Mouse (Mus musculus) limb, embryonic 14.5 days (tissue): Measurements from ENCODE around the gene Zfp719. TPM values are rescaled to one million over a fixed set of nuclear protein-coding genes. Genes with fewer than 3 reads are reported as not detected.

ENCODE experiments used
- ATAC-seq: fragments of 200-750 bp; cut with Nextera tagmentation; 2 replicates; pipeline ENCODE4 v1.8.0; 2017; ENCODE audit warnings: low read depth, moderate number of reproducible peaks, moderate TSS enrichment; ENCODE audit not compliant: low FRiP score
- DNase-seq: peaks from one replicate; pipeline ENCODE4 v3.0.0-alpha.2; 2015; ENCODE audit warnings: low spot score
- H3K27ac ChIP-seq: fragments of 300-500 bp; sonication (generic); replicated peaks from 2 replicates; pipeline ENCODE4 v1.5.1; 2014; ENCODE audit warnings: low read depth, mild to moderate bottlenecking, low read length, moderate library complexity, mixed read lengths
- H3K27me3 ChIP-seq: fragments of 300-500 bp; sonication (generic); 2 replicates; pipeline ENCODE4 v1.6.1; 2014; ENCODE audit warnings: low read length, mixed read lengths; ENCODE audit not compliant: control insufficient read depth, insufficient read depth
- H3K36me3 ChIP-seq: fragments of 300-500 bp; sonication (generic); 2 replicates; pipeline ENCODE4 v1.6.1; 2014; ENCODE audit warnings: mild to moderate bottlenecking, low read length, moderate library complexity, mixed read lengths; ENCODE audit not compliant: control insufficient read depth, insufficient read depth
- H3K4me1 ChIP-seq: fragments of 300-500 bp; sonication (generic); 2 replicates; pipeline ENCODE4 v1.6.1; 2014; ENCODE audit warnings: antibody characterized with exemption, low read length, mixed read lengths; ENCODE audit not compliant: control insufficient read depth, insufficient read depth
- H3K4me2 ChIP-seq: fragments of 300-500 bp; sonication (generic); replicated peaks from 2 replicates; pipeline ENCODE4 v1.6.1; 2014; ENCODE audit warnings: low read depth, mild to moderate bottlenecking, low read length, moderate library complexity; ENCODE audit not compliant: severe bottlenecking
- H3K4me3 ChIP-seq: fragments of 300-500 bp; sonication (generic); replicated peaks from 2 replicates; pipeline ENCODE4 v1.5.1; 2014; ENCODE audit warnings: low read length
- H3K9ac ChIP-seq: fragments of 300-500 bp; sonication (generic); 2 replicates; pipeline ENCODE4 v1.6.1; 2014; ENCODE audit warnings: mild to moderate bottlenecking, low read depth, low read length, moderate library complexity; ENCODE audit not compliant: severe bottlenecking
- H3K9me3 ChIP-seq: fragments of 300-500 bp; sonication (generic); 2 replicates; pipeline ENCODE4 v1.6.1; 2016; ENCODE audit warnings: low read length; ENCODE audit not compliant: control insufficient read depth
- POLR2A ChIP-seq: fragments of 200-500 bp; IDR thresholded peaks from 2 replicates; pipeline ENCODE4 v1.8.0; 2012; ENCODE audit warnings: inconsistent platforms, mild to moderate bottlenecking, moderate library complexity, borderline replicate concordance; ENCODE audit not compliant: insufficient read depth, insufficient read length; ENCODE audit errors: extremely low read depth
- WGBS: fragments of 180-500 bp; shearing (Covaris S2); extraction: QIAGEN DNeasy Blood & Tissue Kit; methylation state at CpG from one replicate; pipeline ENCODE4 v1.1.7; 2014; 5-methylcytosine and 5-hydroxymethylcytosine counted together
- polyA plus RNA-seq, 2 experiments: library from polyadenylated mRNA; depleted of rRNA in 1 of 2; stranded (reverse) in 1 of 2; unstranded in 1 of 2; fragments of >200 nt; fragmentation: Nextera tagmentation in 1 of 2; extraction: Ambion mirVana in 1 of 2; gene quantifications; 2 replicates each; pipeline versions ENCODE4 v1.2.1 to v1.2.3; 2012 to 2014

Zfp719 gene
- polyA plus RNA-seq, 2 experiments = 6.7 to 13.1 TPM

DNA sequence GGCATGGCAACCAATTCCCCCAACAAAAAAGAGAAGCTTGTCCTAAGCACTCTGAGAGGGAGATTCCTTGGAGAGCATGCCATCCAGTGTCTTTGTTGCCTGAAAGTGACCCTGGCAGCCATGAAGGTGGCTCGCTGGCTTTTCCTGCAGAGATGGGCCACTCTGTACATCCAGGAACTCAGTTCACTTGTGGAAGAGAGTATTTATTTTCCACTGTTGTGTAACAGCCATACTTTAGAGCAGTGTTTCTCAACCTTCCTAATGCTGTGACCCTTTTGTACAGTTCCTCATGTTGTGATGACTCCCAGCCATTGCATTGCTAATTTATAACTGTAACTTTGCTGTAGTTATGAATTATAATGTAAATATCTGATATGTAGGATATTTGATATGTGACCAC lies 57.7 kb downstream of the Zfp719 start:
- no peak for DNase-seq
- no peak for TF ChIP-seq POLR2A
- Histone ChIP-seq H3K27ac (no peak overlapping the region), H3K4me2 (no peak overlapping the region), H3K36me3 (no peaks in the 10 kb centered on the region), H3K9me3 (no peaks in the 10 kb centered on the region), H3K9ac (no peak overlapping the region), H3K4me1 (no peaks in the 10 kb centered on the region), H3K4me3 (no peak overlapping the region), H3K27me3 (no peaks in the 10 kb centered on the region)
- 53% methylated on average over 1 of the region's 1 CpGs for WGBS
- ATAC-seq = no peak

DNA sequence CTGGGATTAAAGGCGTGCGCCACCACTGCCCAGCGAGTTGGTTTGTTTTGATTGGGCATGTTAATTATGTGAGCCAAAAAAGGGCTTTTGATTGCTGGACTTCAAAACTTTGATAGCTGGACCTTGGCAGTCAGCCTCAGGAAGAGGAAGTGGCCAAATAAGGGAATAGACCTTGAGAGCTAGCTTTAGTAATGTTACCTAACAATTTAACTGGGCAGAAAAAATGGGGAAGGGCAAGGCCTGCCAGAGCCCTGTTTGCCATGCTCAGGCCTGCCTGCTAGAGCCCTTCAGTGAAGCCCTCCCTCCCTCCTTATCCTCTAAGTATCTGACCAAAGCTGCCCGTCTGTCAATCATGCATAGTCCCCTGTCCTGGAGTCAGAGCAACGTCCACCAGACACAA lies 63.2 kb downstream of the Zfp719 start:
- 91% methylated on average over 5 of the region's 5 CpGs for WGBS
- Histone ChIP-seq H3K4me2 (no peak overlapping the region), H3K27ac (no peak overlapping the region), H3K4me1 (no peaks in the 10 kb centered on the region), H3K27me3 (no peaks in the 10 kb centered on the region), H3K36me3 (no peaks in the 10 kb centered on the region), H3K4me3 (no peak overlapping the region), H3K9ac (no peak overlapping the region), H3K9me3 (no peaks in the 10 kb centered on the region)
- no peak for DNase-seq
- ATAC-seq = no peak
- TF ChIP-seq POLR2A = no peak

Other genes with a start within 250 kb of the Zfp719 start
- 0.19 and 0.28 TPM in 2 replicates for gene Siglecf, start 228.3 kb upstream of the Zfp719 start, polyA plus RNA-seq (2012; rRNA removed)
- gene Siglecf, start 228.3 kb upstream of the Zfp719 start, polyA plus RNA-seq (2014; fragmentation: Nextera tagmentation; extraction: Ambion mirVana) = 0.18 and 0.28 TPM in 2 replicates
- 0.13 and 0.29 TPM in 2 replicates for gene Siglecg, start 171.4 kb upstream of the Zfp719 start, polyA plus RNA-seq (2012; rRNA removed)
- gene Siglecg, start 171.4 kb upstream of the Zfp719 start, polyA plus RNA-seq (2014; fragmentation: Nextera tagmentation; extraction: Ambion mirVana) = 0.07 and 0.33 TPM in 2 replicates
- not detected in 2 replicates for gene Lim2, start 151.9 kb upstream of the Zfp719 start, polyA plus RNA-seq (2012; rRNA removed)
- gene Lim2, start 151.9 kb upstream of the Zfp719 start, polyA plus RNA-seq (2014; fragmentation: Nextera tagmentation; extraction: Ambion mirVana) = not detected in 2 replicates
- 0.68 and 0.88 TPM in 2 replicates for gene Nkg7, start 142.5 kb upstream of the Zfp719 start, polyA plus RNA-seq (2012; rRNA removed)
- 1.7 and 2.3 TPM in 2 replicates for gene Nkg7, start 142.5 kb upstream of the Zfp719 start, polyA plus RNA-seq (2014; fragmentation: Nextera tagmentation; extraction: Ambion mirVana)
- not detected in 2 replicates for gene Cldnd2, start 138.8 kb upstream of the Zfp719 start, polyA plus RNA-seq (2012; rRNA removed)
- gene Cldnd2, start 138.8 kb upstream of the Zfp719 start, polyA plus RNA-seq (2014; fragmentation: Nextera tagmentation; extraction: Ambion mirVana) = not detected in 2 replicates
- gene Etfb, start 135.5 kb upstream of the Zfp719 start, polyA plus RNA-seq (2012; rRNA removed) = 93.3 and 153 TPM in 2 replicates
- 280 and 301 TPM in 2 replicates for gene Etfb, start 135.5 kb upstream of the Zfp719 start, polyA plus RNA-seq (2014; fragmentation: Nextera tagmentation; extraction: Ambion mirVana)
- gene Gm45233, start 135.5 kb upstream of the Zfp719 start, polyA plus RNA-seq (2012; rRNA removed) = 1.0 and 3.2 TPM in 2 replicates
- 0.26 and 0.63 TPM in 2 replicates for gene Gm45233, start 135.5 kb upstream of the Zfp719 start, polyA plus RNA-seq (2014; fragmentation: Nextera tagmentation; extraction: Ambion mirVana)
- gene Vsig10l, start 116.5 kb upstream of the Zfp719 start, polyA plus RNA-seq (2012; rRNA removed) = 6.6 and 8.4 TPM in 2 replicates
- gene Vsig10l, start 116.5 kb upstream of the Zfp719 start, polyA plus RNA-seq (2014; fragmentation: Nextera tagmentation; extraction: Ambion mirVana) = 4.0 and 5.0 TPM in 2 replicates
- gene Iglon5, start 89.5 kb upstream of the Zfp719 start, polyA plus RNA-seq (2012; rRNA removed) = 25.1 and 34.7 TPM in 2 replicates
- gene Iglon5, start 89.5 kb upstream of the Zfp719 start, polyA plus RNA-seq (2014; fragmentation: Nextera tagmentation; extraction: Ambion mirVana) = 1.1 and 1.2 TPM in 2 replicates
- not detected in 2 replicates for gene 4931406B18Rik, start 73.7 kb upstream of the Zfp719 start, polyA plus RNA-seq (2012; rRNA removed)
- gene 4931406B18Rik, start 73.7 kb upstream of the Zfp719 start, polyA plus RNA-seq (2014; fragmentation: Nextera tagmentation; extraction: Ambion mirVana) = not detected in 2 replicates
- gene Cd33, start 35.2 kb upstream of the Zfp719 start, polyA plus RNA-seq (2012; rRNA removed) = 2.4 and 3.0 TPM in 2 replicates
- gene Cd33, start 35.2 kb upstream of the Zfp719 start, polyA plus RNA-seq (2014; fragmentation: Nextera tagmentation; extraction: Ambion mirVana) = 2.9 and 3.1 TPM in 2 replicates
- 4.9 and 5.7 TPM in 2 replicates for gene Zfp658, start 17.4 kb upstream of the Zfp719 start, polyA plus RNA-seq (2012; rRNA removed)
- gene Zfp658, start 17.4 kb upstream of the Zfp719 start, polyA plus RNA-seq (2014; fragmentation: Nextera tagmentation; extraction: Ambion mirVana) = 3.6 and 3.8 TPM in 2 replicates
- 0.04 and 0.11 TPM in 2 replicates for gene Zfp819, start 27.6 kb downstream of the Zfp719 start, polyA plus RNA-seq (2012; rRNA removed)
- 0.19 TPM in 1 of 2 replicates, not detected in the other for gene Zfp819, start 27.6 kb downstream of the Zfp719 start, polyA plus RNA-seq (2014; fragmentation: Nextera tagmentation; extraction: Ambion mirVana)
- gene Ceacam18, start 55.1 kb downstream of the Zfp719 start, polyA plus RNA-seq (2012; rRNA removed) = not detected in 2 replicates
- gene Ceacam18, start 55.1 kb downstream of the Zfp719 start, polyA plus RNA-seq (2014; fragmentation: Nextera tagmentation; extraction: Ambion mirVana) = not detected in 2 replicates
- gene Siglece, start 80.6 kb downstream of the Zfp719 start, polyA plus RNA-seq (2012; rRNA removed) = 0.65 and 1.1 TPM in 2 replicates
- gene Siglece, start 80.6 kb downstream of the Zfp719 start, polyA plus RNA-seq (2014; fragmentation: Nextera tagmentation; extraction: Ambion mirVana) = 0.55 and 1.1 TPM in 2 replicates
- gene Ctu1, start 92.4 kb downstream of the Zfp719 start, polyA plus RNA-seq (2012; rRNA removed) = 13.4 and 15.8 TPM in 2 replicates
- gene Ctu1, start 92.4 kb downstream of the Zfp719 start, polyA plus RNA-seq (2014; fragmentation: Nextera tagmentation; extraction: Ambion mirVana) = 11.2 and 12.0 TPM in 2 replicates
- gene Klk14, start 110.8 kb downstream of the Zfp719 start, polyA plus RNA-seq (2012; rRNA removed) = 0.14 and 0.20 TPM in 2 replicates
- not detected in 2 replicates for gene Klk14, start 110.8 kb downstream of the Zfp719 start, polyA plus RNA-seq (2014; fragmentation: Nextera tagmentation; extraction: Ambion mirVana)
- gene Klk13, start 133.0 kb downstream of the Zfp719 start, polyA plus RNA-seq (2012; rRNA removed) = 1.7 and 1.8 TPM in 2 replicates
- 2.9 and 3.7 TPM in 2 replicates for gene Klk13, start 133.0 kb downstream of the Zfp719 start, polyA plus RNA-seq (2014; fragmentation: Nextera tagmentation; extraction: Ambion mirVana)
- gene Klk12, start 189.3 kb downstream of the Zfp719 start, polyA plus RNA-seq (2012; rRNA removed) = not detected in 2 replicates
- not detected in 2 replicates for gene Klk12, start 189.3 kb downstream of the Zfp719 start, polyA plus RNA-seq (2014; fragmentation: Nextera tagmentation; extraction: Ambion mirVana)
- 3.5 and 3.8 TPM in 2 replicates for gene Klk11, start 195.0 kb downstream of the Zfp719 start, polyA plus RNA-seq (2012; rRNA removed)
- 1.6 and 3.4 TPM in 2 replicates for gene Klk11, start 195.0 kb downstream of the Zfp719 start, polyA plus RNA-seq (2014; fragmentation: Nextera tagmentation; extraction: Ambion mirVana)
- gene Klk10, start 201.4 kb downstream of the Zfp719 start, polyA plus RNA-seq (2012; rRNA removed) = 6.8 and 7.4 TPM in 2 replicates
- gene Klk10, start 201.4 kb downstream of the Zfp719 start, polyA plus RNA-seq (2014; fragmentation: Nextera tagmentation; extraction: Ambion mirVana) = 7.5 and 7.8 TPM in 2 replicates
- 0.14 and 0.21 TPM in 2 replicates for gene Klk9, start 212.3 kb downstream of the Zfp719 start, polyA plus RNA-seq (2012; rRNA removed)
- 0.21 and 0.53 TPM in 2 replicates for gene Klk9, start 212.3 kb downstream of the Zfp719 start, polyA plus RNA-seq (2014; fragmentation: Nextera tagmentation; extraction: Ambion mirVana)
- gene Klk8, start 218.0 kb downstream of the Zfp719 start, polyA plus RNA-seq (2012; rRNA removed) = 12.6 and 18.4 TPM in 2 replicates
- gene Klk8, start 218.0 kb downstream of the Zfp719 start, polyA plus RNA-seq (2014; fragmentation: Nextera tagmentation; extraction: Ambion mirVana) = 30.5 and 34.7 TPM in 2 replicates
- 0.14 and 0.21 TPM in 2 replicates for gene Klk7, start 231.7 kb downstream of the Zfp719 start, polyA plus RNA-seq (2012; rRNA removed)
- 0.12 TPM in 1 of 2 replicates, not detected in the other for gene Klk7, start 231.7 kb downstream of the Zfp719 start, polyA plus RNA-seq (2014; fragmentation: Nextera tagmentation; extraction: Ambion mirVana)
- 0.08 TPM in 1 of 2 replicates, not detected in the other for gene Klk6, start 244.9 kb downstream of the Zfp719 start, polyA plus RNA-seq (2012; rRNA removed)
- not detected in 2 replicates for gene Klk6, start 244.9 kb downstream of the Zfp719 start, polyA plus RNA-seq (2014; fragmentation: Nextera tagmentation; extraction: Ambion mirVana)